Mouse (Mus musculus) thymus, adult 2 months (tissue): ENCODE results near the gene Cd52.
"Not testable (repeated sequence)": the region's sequence is repeated elsewhere in the genome, so short reads cannot be mapped to it uniquely, and the experiment has no call there.

Experiments used
- CTCF ChIP-seq: fragments of 200-500 bp; IDR thresholded peaks from 2 replicates; pipeline ENCODE4 v1.5.1; 2012; ENCODE audit warnings: mild to moderate bottlenecking, control low read depth, low read length, moderate library complexity, borderline replicate concordance; ENCODE audit not compliant: control insufficient read depth, poor library complexity, insufficient read depth; ENCODE audit errors: extremely low read depth
- POLR2A ChIP-seq: fragments of 200-500 bp; IDR thresholded peaks from 2 replicates; pipeline ENCODE4 v1.6.1; 2012; ENCODE audit warnings: mild to moderate bottlenecking, low read length, control low read depth, moderate library complexity; ENCODE audit not compliant: control insufficient read depth, poor library complexity, insufficient read depth; ENCODE audit errors: extremely low read depth

GRCm38 (mm10) chr4:134144297-134144696, 49.4 kb upstream of the Cd52 start:
- TF ChIP-seq CTCF, POLR2A: not testable (repeated sequence)
